Mouse (Mus musculus): ENCODE measurements around the gene Gprc5c.

GRCm38 (mm10) chr11:114861057-114861456, 10.1 kb downstream of the Gprc5c start:
- TF ChIP-seq CTCF (IDR thresholded peaks at IDR 0.05 in 2 of 3, conservative IDR thresholded peaks at IDR 0.05 in 1 of 3; ENCODE audit: control insufficient read depth in 1 of 3, insufficient read depth in 1 of 3, low read depth in 2 of 3, low read length in 3 of 3, poor library complexity in 1 of 3, severe bottlenecking in 1 of 3) (no peak), GATA1 (IDR thresholded peaks at IDR 0.05; ENCODE audit: low read depth, low read length) (no peak), ZC3H11A (IDR thresholded peaks at IDR 0.05; ENCODE audit: low read depth, low read length) (no peak), MAZ (IDR thresholded peaks at IDR 0.05; ENCODE audit: low read depth, low read length) (no peak)
